Mouse (Mus musculus) testis, postnatal 14 days (tissue): Measurements from ENCODE around the gene Kctd19.

ENCODE experiments used
- DNase-seq: peaks from one replicate; pipeline ENCODE4 v3.0.0; 2021; ENCODE audit warnings: low spot score

The Kctd19 gene

GRCm38 (mm10) chr8:105413391-105413790, at the start of gene Kctd19, which contains the start of gene Lrrc36:
Kctd19 (minus strand) TSS chr8:105413502.
Lrrc36 (plus strand) TSS chr8:105413571.
- DNase-seq, result peak; percentile 88

- DNase-seq, result no peak
Measured at GRCm38 (mm10) chr8:105461085-105461803, 47.9 kb upstream of the Kctd19 start.

- DNase-seq, result no peak
Measured at GRCm38 (mm10) chr8:105455218-105455617, 41.9 kb upstream of the Kctd19 start.

- no peak for DNase-seq
Measured at GRCm38 (mm10) chr8:105454088-105454487, 40.8 kb upstream of the Kctd19 start.

GRCm38 (mm10) chr8:105453296-105453695, 40.0 kb upstream of the Kctd19 start:
- DNase-seq, result no peak

- no peak for DNase-seq
Measured at GRCm38 (mm10) chr8:105451903-105452603, 38.8 kb upstream of the Kctd19 start.

- DNase-seq, result no peak
Measured at GRCm38 (mm10) chr8:105450977-105451376, 37.7 kb upstream of the Kctd19 start.

GRCm38 (mm10) chr8:105448596-105448995, 35.3 kb upstream of the Kctd19 start:
- DNase-seq, result no peak

- no peak for DNase-seq
Measured at GRCm38 (mm10) chr8:105448188-105448587, 34.9 kb upstream of the Kctd19 start.

GRCm38 (mm10) chr8:105446127-105446552, 32.8 kb upstream of the Kctd19 start:
- no peak for DNase-seq

GRCm38 (mm10) chr8:105445296-105446126, 32.2 kb upstream of the Kctd19 start:
- no peak for DNase-seq

GRCm38 (mm10) chr8:105442661-105443060, 29.4 kb upstream of the Kctd19 start:
- DNase-seq, result no peak

- DNase-seq, result no peak
Measured at GRCm38 (mm10) chr8:105441433-105441832, 28.1 kb upstream of the Kctd19 start.

GRCm38 (mm10) chr8:105438865-105439264, 25.6 kb upstream of the Kctd19 start:
- DNase-seq, result no peak

- DNase-seq, result no peak
Measured at GRCm38 (mm10) chr8:105437078-105437748, 23.9 kb upstream of the Kctd19 start.

GRCm38 (mm10) chr8:105436218-105436617, 22.9 kb upstream of the Kctd19 start:
- no peak for DNase-seq

- DNase-seq, result no peak
Measured at GRCm38 (mm10) chr8:105434136-105434535, 20.8 kb upstream of the Kctd19 start.

- DNase-seq, result no peak
Measured at GRCm38 (mm10) chr8:105433511-105433910, 20.2 kb upstream of the Kctd19 start.

GRCm38 (mm10) chr8:105433021-105433420, 19.7 kb upstream of the Kctd19 start:
- no peak for DNase-seq

GRCm38 (mm10) chr8:105431743-105432515, 18.6 kb upstream of the Kctd19 start:
- DNase-seq, result no peak

GRCm38 (mm10) chr8:105426878-105427277, 13.6 kb upstream of the Kctd19 start:
- DNase-seq, result no peak
